Mouse (Mus musculus): ENCODE data around the gene Aven.

Aven gene

GRCm38 (mm10) chr2:112490483-112491196 is 2.1 kb upstream of the Aven start:
- DNase-seq (ENCODE audit: low read depth, low spot score) = no peak

GRCm38 (mm10) chr2:112491629-112492028 is 1.1 kb upstream of the Aven start:
- no peak for DNase-seq (ENCODE audit: low read depth, low spot score)

GRCm38 (mm10) chr2:112492431-112492855 is 321 bp upstream of the Aven start:
- DNase-seq (ENCODE audit: low read depth, low spot score) = no peak

- no peak for DNase-seq (ENCODE audit: low read depth, low spot score)
Measured at GRCm38 (mm10) chr2:112493539-112494260, 936 bp downstream of the Aven start.

- DNase-seq (ENCODE audit: low read depth, low spot score) = peak; percentile 98
Measured at GRCm38 (mm10) chr2:112497851-112498250, 5.1 kb downstream of the Aven start.

- DNase-seq (ENCODE audit: low read depth, low spot score) = peak; percentile 94
Measured at GRCm38 (mm10) chr2:112501209-112501608, 8.4 kb downstream of the Aven start.

GRCm38 (mm10) chr2:112503978-112504377 is 11.2 kb downstream of the Aven start:
- DNase-seq (ENCODE audit: low read depth, low spot score) = no peak

- no peak for DNase-seq (ENCODE audit: low read depth, low spot score)
Measured at GRCm38 (mm10) chr2:112506841-112507435, 14.2 kb downstream of the Aven start.

- DNase-seq (ENCODE audit: low read depth, low spot score) = no peak
Measured at GRCm38 (mm10) chr2:112507444-112507843, 14.7 kb downstream of the Aven start.

GRCm38 (mm10) chr2:112510140-112510539 is 17.4 kb downstream of the Aven start:
- peak; percentile 43 for DNase-seq (ENCODE audit: low read depth, low spot score)

- DNase-seq (ENCODE audit: low read depth, low spot score) = no peak
Measured at GRCm38 (mm10) chr2:112513036-112513435, 20.3 kb downstream of the Aven start.

- DNase-seq (ENCODE audit: low read depth, low spot score) = no peak
Measured at GRCm38 (mm10) chr2:112516728-112517127, 24.0 kb downstream of the Aven start.

GRCm38 (mm10) chr2:112517218-112517617 is 24.5 kb downstream of the Aven start:
- no peak for DNase-seq (ENCODE audit: low read depth, low spot score)

GRCm38 (mm10) chr2:112518541-112518940 is 25.8 kb downstream of the Aven start:
- DNase-seq (ENCODE audit: low read depth, low spot score) = peak; percentile 55

- DNase-seq (ENCODE audit: low read depth, low spot score) = peak; percentile 57
Measured at GRCm38 (mm10) chr2:112520526-112521482, 28.0 kb downstream of the Aven start.

GRCm38 (mm10) chr2:112526933-112527332 is 34.2 kb downstream of the Aven start:
- DNase-seq (ENCODE audit: low read depth, low spot score) = no peak

- no peak for DNase-seq (ENCODE audit: low read depth, low spot score)
Measured at GRCm38 (mm10) chr2:112532812-112533496, 40.2 kb downstream of the Aven start.

- peak; percentile 31 for DNase-seq (ENCODE audit: low read depth, low spot score)
Measured at GRCm38 (mm10) chr2:112534677-112535222, 42.0 kb downstream of the Aven start.

- DNase-seq (ENCODE audit: low read depth, low spot score) = peak; percentile 32
Measured at GRCm38 (mm10) chr2:112538783-112539182, 46.0 kb downstream of the Aven start.

GRCm38 (mm10) chr2:112541695-112542285 is 49.0 kb downstream of the Aven start:
- no peak for DNase-seq (ENCODE audit: low read depth, low spot score)
